Mouse (Mus musculus) hindlimb bud, embryonic 11.5 days (tissue): ENCODE measurements around the gene Cav3.

Experiments used
- DNase-seq: peaks from one replicate; pipeline ENCODE4 v3.0.0-alpha.2; 2012; ENCODE audit warnings: low read depth, low spot score; ENCODE audit errors: extremely low spot score

The Cav3 gene

DNA sequence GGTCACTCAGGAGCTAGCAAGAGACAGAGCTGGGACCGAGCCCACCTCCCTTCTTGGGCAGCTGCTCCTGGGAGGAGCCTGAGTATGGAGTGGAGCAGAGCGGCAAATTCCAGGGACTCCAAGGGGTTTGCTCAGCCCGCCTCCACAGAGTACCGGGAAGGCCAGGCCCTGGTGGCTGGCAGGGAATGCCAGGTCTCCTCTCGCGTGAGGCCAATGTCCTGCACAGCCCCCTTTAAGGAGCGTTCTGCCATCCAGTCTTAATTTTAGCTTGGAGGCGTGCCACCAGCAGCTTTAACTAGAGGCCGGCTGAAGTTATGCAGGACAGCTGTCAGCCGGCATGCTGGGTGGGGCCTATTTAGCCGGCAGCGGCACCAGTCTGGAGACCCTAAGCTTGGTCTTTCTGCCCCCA is at the start of gene Cav3:
Gene Cav3 (plus strand): TSS at position 165 of the 409 bp plus-strand sequence.
- DNase-seq = no peak

DNA sequence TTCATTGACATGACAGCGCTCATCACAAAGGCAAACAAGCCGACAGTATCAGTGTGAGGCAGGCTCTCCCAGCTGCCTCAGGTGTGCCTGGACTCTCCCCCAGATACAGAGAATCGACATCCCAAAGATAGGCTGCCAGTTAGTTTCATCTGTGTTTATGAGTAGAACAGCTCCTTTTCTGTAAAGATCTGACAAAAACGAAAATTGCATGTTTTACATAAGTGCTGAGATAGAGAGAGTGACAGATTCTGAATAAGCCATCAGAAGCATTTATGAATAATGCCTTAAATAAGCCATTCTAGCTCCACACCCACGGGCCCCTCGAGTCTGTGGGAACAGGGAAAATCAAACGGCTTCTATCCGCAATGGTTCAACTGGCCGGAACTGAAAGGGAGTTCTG is 40.0 kb upstream of the Cav3 start:
- DNase-seq = no peak

DNA sequence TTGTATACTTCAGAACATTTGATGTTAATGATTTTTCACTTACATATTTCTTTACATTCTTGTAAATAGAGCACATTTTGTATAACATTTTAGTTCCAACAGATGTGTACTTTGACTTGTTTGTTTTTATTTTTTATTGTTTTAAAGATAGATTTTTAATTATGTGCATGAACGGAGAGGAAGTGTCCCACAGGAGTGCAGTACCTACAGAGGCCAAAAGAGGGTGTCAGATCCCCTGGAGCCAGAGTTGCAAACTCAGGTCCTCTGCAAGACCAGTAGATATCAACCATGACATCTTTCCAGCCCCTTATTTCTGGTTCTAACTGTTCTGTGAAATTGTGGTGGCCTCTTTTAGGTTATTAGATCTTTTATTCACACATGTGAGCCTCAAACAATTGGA is 38.4 kb upstream of the Cav3 start:
- DNase-seq = no peak

DNA sequence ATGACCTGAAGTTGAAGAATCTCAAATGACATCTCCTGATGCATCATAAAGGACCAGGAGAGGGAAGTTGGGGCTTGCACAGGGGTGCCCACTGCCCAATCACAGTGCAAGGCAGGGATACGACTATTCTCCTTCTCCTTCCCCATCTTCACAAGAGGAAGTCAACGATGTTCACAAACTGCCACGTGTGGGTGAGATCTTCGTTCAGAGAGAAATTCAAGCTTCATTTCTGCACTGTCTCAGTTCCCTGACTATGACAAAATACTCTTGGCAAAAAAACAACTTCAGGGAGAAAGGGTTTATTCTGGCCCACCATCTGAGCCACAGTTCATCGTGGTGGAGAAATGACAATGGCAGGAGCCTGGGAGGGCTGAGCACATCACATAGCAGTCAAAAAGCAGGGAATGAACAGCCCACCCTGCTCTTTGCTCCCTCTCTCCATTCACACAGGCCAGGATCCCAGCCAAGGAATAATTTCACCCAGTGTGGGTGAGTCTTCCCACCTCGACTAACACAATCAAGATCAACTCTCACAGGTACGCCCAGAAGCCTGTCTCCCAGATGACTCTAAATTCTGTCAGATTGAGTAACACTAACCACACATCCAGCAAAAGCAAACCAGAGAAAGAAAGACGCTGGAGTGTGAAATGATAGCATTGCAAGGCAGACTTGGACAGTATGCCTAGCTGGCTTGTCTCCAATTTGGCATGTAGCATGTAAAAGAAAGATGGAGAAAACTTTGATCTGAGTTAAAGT is 35.4 kb upstream of the Cav3 start:
- no peak for DNase-seq

DNA sequence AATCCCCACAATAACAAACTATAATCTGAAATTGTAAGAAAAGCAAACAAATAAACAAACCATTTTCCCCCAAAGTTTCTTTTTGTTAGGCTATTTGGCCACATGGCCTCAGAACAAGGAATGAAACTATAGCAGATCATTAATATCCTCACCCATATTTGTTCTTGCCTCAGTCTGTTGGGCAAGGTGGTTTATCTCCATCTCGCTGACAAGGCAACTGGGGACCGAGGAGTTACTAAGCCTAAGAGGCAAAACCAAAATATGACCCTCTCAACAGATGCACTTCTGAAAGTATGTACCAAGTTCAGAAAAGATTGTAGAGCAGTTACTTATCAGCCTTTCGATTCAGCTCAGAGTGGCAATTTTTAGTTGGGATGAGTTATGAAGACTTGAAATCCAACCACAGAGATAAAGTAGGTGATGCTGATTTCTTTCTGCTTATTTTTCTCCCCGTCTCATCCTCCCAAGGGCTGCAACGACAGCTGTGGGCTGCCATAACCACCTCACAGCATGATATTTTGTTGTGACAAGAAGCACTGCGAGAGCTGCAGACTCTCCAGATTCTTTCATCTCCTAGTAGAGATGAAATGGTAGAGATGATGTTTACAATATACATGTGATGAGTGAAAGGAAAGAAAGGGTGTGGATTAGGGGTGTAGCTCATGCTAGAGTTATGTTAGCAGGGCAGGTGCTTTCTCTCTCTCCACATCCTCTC is 33.1 kb upstream of the Cav3 start:
- DNase-seq = no peak

DNA sequence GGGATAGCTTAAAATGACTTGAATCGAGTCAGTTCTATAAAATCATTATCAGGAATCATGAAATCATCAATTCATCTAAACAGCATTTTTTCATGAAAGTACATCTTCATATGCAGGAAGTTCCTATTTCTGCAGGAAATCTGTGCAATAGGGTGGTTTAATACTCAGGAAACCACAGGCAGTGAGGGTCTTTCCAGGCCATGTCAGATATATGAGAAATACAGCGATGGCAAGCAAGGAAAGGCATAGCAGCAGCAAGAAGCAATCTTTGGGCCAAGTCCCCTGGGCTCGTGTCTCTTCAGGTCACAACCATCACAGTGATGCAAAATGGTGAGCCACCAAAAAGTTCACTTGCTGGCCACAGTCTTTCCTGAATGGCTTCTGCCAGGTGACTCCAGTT is 13.6 kb upstream of the Cav3 start:
- no peak for DNase-seq

DNA sequence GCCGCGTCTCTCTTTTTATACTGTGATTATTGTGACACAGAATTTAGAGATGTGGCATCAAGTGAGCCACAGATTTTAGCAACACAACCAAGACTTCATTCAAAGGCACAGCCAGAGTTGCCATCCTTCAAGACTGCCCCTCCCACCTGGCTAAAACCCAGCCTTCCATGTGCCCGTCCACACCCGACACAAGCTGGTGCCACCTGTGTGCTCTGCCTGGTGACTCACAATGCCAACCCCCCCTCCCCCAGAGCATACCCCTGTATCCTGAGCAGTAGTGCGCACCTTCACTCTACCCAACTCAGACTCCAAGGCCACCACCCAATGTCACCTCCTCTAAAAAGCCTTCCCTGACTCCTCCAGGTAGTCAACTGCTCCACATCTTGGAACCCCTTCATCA is 2.2 kb downstream of the Cav3 start:
- DNase-seq = no peak

DNA sequence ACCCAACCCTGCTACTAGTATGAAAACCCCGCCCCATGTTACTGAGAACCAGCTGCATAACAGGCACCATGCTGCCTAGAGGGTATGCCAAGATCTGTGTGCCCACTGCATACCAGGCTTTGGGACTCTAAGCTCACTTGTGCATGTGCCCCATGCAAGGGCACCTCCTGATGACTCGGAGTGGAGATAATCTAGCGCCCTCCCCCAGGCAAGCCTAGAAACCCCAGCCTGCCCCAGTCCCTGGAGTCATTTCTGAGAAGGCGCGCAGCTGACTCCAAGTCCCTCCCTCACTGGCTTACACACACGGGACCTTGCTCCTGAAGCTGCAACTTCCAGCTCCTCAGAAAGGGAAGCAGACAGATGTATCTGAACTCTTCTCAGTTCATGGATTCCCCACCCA is 4.0 kb downstream of the Cav3 start:
- DNase-seq = no peak

DNA sequence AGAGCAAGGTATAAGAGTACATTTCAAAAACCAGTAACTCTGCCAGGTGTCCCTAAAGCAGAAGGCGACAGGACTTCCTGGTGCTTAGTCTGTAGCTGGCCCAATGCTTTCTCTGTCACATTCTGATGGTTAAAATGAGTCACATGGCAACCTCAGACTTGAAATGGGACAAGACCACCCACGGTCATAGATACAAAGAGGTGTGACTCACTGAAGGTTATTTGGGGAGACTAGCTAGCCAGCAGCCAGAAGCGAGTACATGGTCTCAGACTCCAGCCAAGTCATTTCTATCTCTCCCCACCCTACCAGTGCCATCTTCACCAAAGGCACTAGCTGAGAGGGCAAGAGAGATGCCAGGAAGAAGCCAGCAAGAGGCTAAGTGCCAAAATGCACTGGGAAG is 6.1 kb downstream of the Cav3 start:
- DNase-seq = no peak

DNA sequence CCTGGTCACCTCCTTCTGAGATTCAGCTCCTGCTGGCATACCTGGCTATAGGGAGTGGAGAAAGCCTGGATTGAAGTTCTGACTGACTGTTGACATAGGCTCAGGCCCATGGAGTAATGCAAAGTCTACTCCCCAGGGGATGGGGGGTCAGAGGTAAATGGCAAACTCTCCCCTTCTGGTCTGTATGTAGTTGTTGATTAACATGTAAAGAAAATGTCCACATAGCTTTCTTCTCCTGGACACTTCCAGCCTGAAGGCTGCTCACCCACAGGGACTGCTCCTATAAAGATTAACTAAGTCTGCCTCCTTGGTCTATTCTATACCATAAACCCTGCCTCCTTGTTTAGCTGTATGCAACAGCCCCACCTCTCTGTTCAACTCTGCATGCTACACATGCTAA is 6.7 kb downstream of the Cav3 start:
- DNase-seq = no peak

DNA sequence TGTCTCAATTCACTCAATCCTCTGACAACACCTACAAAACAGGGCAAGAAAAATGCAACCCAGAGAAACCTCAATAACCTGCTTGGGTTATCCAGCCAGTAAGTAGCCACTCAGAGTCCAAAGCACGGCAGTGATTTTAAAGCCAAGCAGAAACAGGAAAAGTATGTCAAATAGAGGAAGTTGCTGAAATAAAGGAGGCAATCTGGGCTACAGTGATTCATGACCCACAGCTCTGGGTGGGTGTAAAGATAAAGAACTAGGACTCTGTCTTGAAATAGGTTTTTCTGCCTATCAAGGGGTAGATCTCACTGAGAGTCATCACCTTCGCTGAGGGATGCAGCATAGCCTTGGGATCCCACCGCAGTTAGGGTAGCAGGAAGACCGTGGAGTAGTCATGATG is 12.3 kb downstream of the Cav3 start:
- no peak for DNase-seq

DNA sequence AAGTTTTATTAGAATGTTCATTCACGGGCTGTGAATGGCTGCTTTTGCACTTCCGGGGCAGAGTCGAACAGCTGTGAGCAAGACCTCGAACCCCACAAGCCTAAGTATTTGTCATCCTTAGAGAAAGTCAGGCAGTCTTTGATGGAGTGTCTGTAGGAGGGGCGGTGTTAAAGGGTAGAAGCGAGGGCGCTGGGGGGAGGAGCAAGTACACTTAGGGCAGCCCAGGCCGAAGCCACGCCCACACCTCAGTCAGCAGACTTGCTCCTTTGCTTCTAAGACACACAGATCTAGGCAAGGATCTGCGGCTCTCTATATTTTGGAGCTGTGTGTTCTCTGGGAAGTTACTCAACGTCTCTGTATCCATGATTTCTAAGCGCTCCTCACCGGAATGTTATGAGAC is 20.6 kb downstream of the Cav3 start:
- no peak for DNase-seq

DNA sequence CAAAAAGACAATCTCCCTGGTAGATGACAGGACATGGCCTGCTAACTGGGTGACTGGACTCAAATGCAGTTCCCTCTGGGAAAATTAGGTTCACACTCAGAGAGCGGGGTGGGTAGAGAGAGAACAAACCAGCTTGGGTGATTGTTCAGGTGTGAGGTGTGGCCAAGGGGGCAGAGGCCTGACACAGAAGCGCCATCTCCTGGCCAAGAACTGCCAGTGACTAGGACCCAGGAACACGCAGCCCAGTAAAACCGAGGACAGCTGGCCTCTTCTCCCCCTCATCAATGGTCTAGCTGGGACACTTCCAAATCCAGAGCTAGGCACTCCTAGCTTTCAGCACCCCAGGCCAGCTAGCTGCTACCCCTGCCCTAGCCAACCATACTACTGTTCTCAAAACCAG is 25.0 kb downstream of the Cav3 start:
- no peak for DNase-seq

DNA sequence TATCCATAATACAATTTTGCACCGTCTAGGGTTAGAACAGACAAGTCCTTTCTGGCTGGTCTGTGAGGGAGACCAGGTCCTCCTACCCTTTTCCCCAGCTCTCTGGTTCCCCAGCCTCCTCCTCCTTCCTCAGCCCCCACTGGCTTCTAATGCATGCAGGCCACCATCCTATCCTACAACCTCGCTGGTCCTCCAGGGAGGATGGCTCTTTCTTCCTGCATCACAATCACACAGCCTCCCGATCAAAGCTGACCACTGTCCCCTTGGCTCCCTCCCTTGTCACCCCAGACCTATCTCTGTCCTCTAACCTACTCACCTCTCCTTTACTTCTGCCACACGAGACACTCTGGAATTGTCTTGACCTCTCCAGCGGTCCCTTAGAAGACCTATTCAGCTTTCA is 28.7 kb downstream of the Cav3 start:
- no peak for DNase-seq

DNA sequence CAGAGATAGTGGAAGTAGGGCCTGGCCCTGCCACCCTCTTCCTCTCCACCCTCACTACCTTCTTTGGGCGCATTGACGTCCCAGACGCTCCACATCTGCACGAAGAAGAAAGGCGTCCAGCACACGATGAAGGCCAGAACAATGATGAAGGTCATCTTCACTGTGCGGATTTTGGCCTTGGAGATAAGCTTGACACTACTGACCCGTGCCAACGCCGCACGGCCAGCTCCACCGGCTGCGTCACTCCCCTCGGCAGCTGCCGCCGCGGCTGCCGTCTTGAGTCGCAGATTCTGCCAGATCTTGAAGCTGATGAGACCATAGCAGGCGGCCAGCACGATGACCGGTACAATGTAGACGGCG is 29.5 kb downstream of the Cav3 start:
- no peak for DNase-seq

DNA sequence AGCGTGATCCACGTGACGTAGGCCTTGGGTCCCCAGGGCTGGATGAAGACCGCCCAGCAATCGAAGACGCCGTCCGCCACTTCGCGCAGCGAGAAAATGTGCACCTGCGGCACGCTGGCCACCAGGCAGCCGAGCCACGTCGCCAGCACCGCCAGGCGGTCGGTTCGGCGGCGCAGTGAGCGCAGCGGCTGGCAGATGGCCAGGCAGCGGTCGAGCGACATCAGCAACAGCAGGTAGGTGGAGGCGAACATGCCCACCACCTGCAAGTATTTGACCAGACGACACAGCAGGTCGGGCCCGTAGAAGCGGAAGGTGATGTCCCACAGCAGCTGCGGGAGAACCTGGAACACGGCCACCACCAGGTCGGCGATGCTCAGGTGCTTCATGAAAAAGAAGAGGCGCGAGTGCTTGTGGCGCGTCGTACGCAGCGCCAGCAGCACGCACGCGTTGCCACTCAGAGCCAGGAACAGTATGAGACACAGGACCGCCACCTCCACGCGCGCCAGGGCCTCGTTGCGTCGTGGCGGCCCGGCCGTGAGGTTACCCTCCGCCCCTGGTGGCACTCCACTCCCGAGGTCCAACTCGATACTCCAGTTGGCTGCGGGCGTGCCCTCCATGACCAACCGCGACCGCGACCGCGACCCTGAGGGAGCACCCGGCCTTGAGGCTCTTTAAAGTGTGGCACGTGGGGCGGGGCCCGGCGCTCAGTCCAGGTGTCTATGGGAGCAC is 30.0 kb downstream of the Cav3 start:
- no peak for DNase-seq

DNA sequence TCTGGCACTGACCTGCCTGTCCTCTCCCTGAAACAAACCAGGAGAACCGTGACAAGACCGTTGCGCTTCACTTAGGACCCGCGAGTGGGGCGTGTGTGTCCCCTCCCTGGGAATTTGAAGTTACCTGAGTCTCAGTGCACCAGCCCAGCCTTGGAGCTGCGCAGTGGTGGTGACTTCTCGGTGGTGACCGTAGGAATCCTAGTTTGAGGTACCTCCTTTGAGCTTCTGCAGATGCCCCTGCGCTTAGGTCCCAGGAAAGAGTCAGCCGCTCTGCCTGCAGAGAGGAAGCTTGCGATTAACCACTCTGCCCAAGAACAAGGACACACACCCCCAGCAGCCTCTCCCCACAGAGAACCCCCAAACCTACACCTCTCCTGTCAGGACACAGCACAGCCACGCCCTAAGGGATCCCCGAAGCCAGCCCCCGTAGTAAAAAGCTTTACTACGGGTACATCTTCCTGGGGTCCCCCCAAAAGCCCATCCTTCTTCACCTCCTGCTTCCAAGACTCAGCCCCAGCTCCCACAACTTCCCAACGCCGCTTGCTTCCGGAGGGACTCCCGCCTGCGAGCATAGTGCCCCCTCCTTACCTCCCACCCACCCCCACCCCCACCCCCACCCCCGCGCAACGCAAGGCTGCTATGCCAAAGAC is 30.7 kb downstream of the Cav3 start, which contains the start of gene Oxtr:
Gene Oxtr (minus strand): TSS at position 34 of the 650 bp plus-strand sequence.
- no peak for DNase-seq

DNA sequence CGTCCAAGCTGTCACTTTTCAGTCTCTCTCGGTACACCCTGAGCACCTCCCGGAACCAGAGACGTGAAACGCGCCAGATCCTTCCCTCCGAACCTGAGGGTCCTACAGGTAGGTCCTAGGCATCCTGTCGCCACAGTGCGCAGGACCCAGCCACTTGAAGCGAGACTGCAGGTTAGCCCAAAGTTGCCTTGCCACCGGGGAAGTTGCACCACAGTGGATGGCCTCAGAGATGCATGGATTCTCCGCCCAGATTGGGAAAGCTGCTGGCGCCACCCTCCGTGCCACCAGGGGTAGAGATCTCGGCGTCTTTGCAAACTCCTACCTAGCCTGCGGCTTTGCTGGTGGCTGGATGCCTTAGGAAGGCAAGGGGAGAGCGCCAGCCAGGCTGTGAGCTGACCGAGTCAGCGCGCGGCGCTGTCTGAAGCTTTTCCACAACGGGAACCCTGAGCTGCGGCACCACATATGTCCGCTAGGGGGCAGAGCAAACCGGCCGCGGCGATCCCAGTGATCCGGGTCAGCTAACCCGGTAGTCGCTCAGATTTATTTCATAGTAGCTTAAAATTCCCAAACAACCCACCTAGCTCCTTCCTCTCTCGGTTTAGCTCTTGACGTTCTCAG is 31.4 kb downstream of the Cav3 start:
- peak; percentile 52 for DNase-seq

DNA sequence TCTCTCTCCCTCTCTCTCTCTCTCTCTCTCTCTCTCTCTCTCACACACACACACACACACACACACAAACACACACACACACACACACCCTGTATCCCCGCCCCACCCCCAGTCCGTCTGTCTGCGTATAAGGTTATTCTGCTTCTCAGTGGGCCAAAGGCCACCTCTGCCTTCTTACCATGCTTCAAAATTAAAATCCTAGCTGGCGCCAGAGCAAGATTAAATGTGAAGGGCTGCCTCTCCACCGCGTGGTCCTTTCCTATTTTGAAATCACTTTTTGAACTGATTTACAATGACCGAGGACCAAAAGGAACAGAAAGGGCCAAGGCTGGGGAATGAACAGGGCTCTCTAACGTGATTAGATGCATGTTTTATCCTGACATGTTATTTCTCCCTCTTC is 32.2 kb downstream of the Cav3 start:
- no peak for DNase-seq

DNA sequence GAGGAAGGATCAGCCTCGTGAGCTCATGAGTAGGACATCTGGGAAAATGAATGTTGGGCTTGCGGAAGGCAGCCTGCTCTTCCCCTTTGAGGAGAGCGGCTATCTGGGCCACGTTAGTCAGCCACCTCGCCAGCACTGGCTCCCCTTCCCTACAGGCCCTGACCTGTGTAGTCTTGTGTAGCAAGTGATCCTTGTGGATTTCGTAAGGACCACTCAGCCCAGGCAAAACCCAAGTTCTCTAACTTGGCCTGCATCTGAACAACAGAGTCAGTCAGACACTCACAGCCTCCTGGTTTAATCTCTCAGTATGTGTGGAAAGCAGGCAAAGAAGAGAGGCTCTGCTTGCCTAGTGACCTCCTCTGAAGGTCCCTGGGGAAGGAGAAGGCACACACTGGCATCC is 33.4 kb downstream of the Cav3 start:
- DNase-seq = no peak

DNA sequence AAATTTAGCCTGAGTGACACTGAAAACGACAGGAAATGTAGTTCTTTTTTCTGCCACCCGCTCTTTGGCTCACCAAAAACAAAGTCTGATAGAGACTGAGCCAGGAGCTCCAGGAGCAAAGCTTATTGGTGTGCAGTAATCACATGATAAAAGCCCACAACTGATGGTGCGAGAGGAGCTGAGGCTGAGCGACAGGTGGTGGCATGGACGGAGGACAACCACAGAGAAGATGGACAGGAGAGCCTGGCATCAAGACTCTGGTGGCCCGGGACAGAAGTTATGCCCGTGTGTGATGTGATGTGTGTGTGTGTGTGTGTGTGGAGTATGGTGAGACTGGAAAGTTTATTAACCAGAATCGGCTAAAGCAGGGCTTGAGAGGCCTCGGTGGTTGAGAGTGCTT is 34.1 kb downstream of the Cav3 start:
- no peak for DNase-seq
